Mouse (Mus musculus) CH12.LX (cell line): ENCODE measurements around the gene Rab25. TPM values are rescaled to one million over a fixed set of nuclear protein-coding genes. Genes with fewer than 3 reads are reported as not detected.

ENCODE experiments used
- DNase-seq: peaks from one replicate; pipeline ENCODE4 v3.0.0-alpha.2; 2013; ENCODE audit errors: extremely low read depth
- H3K27ac ChIP-seq: 2 replicates; pipeline ENCODE4 v1.5.1; 2012; ENCODE audit warnings: low read depth, mild to moderate bottlenecking, control low read depth, moderate library complexity; ENCODE audit not compliant: insufficient read depth
- H3K27me3 ChIP-seq: replicated peaks from 2 replicates; pipeline ENCODE3; 2012; ENCODE audit warnings: inconsistent platforms
- H3K36me3 ChIP-seq, 2 experiments: replicated peaks in 1 of 2; 2 replicates each; pipeline versions ENCODE3 to v1.6.1; 2012; ENCODE audit warnings: inconsistent platforms in 1 of 2, low read length in 1 of 2, mild to moderate bottlenecking in 1 of 2, mixed read lengths in 1 of 2, moderate library complexity in 1 of 2; ENCODE audit not compliant: control insufficient read depth in 1 of 2, insufficient read depth in 1 of 2
- H3K4me1 ChIP-seq, 2 experiments: 2 replicates each; pipeline ENCODE4 v1.6.1; 2012; ENCODE audit warnings: inconsistent platforms in 1 of 2, moderate library complexity in 1 of 2; ENCODE audit not compliant: insufficient read depth in 2 of 2, control insufficient read depth in 1 of 2
- H3K4me2 ChIP-seq: 2 replicates; pipeline ENCODE4 v1.6.1; 2012; ENCODE audit warnings: low read depth, mild to moderate bottlenecking, control low read depth; ENCODE audit not compliant: poor library complexity, insufficient read depth, severe bottlenecking
- H3K4me3 ChIP-seq, 3 experiments: fragments of 150-350 bp in 1 of 3; sonication (generic) in 1 of 3; replicated peaks in 1 of 3; 2 replicates each; pipeline versions ENCODE3 to v1.5.1; 2011 to 2012; ENCODE audit warnings: low read depth in 2 of 3, low read length in 2 of 3, mild to moderate bottlenecking in 2 of 3, moderate library complexity in 2 of 3, control low read depth in 1 of 3, improper control_type of control experiment in 1 of 3, inconsistent platforms in 1 of 3, mixed read lengths in 1 of 3; ENCODE audit not compliant: poor library complexity in 1 of 3
- H3K79me2 ChIP-seq: replicated peaks from 2 replicates; pipeline ENCODE4 v1.6.1; 2012; ENCODE audit warnings: mild to moderate bottlenecking, moderate library complexity; ENCODE audit not compliant: control insufficient read depth, poor library complexity, insufficient read depth, severe bottlenecking; ENCODE audit errors: extremely low read depth
- H3K9ac ChIP-seq: 2 replicates; pipeline ENCODE4 v1.6.1; 2012; ENCODE audit warnings: low read depth, mild to moderate bottlenecking, control low read depth, moderate library complexity; ENCODE audit not compliant: insufficient read depth
- H3K9me3 ChIP-seq: replicated peaks from 2 replicates; pipeline ENCODE3; 2012; ENCODE audit warnings: low read length, inconsistent platforms, mixed read lengths
- BHLHE40 ChIP-seq: IDR thresholded peaks from 2 replicates; pipeline ENCODE4 v1.6.1; 2011; ENCODE audit warnings: mild to moderate bottlenecking, low read depth, low read length, improper control_type of control experiment
- CHD2 ChIP-seq: IDR thresholded peaks from 2 replicates; pipeline ENCODE4 v1.6.1; 2011; ENCODE audit warnings: low read length, improper control_type of control experiment
- CTCF ChIP-seq, 2 experiments: IDR thresholded peaks in 1 of 2; conservative IDR thresholded peaks in 1 of 2; 2 replicates each; pipeline ENCODE4 v1.5.1; 2011 to 2012; ENCODE audit warnings: low read depth in 2 of 2, low read length in 2 of 2, improper control_type of control experiment in 1 of 2, inconsistent platforms in 1 of 2, mild to moderate bottlenecking in 1 of 2, moderate library complexity in 1 of 2
- ELF1 ChIP-seq: IDR thresholded peaks from 2 replicates; pipeline ENCODE4 v1.6.1; 2014; ENCODE audit warnings: low read depth, mild to moderate bottlenecking, inconsistent platforms, low read length, improper control_type of control experiment
- EP300 ChIP-seq: IDR thresholded peaks from 2 replicates; pipeline ENCODE4 v1.6.1; 2011; ENCODE audit warnings: low read length, improper control_type of control experiment
- ETS1 ChIP-seq: conservative IDR thresholded peaks from 2 replicates; pipeline ENCODE4 v1.6.1; 2012; ENCODE audit warnings: low read depth, mild to moderate bottlenecking, inconsistent platforms, low read length, improper control_type of control experiment, moderate library complexity
- GABPA ChIP-seq: IDR thresholded peaks from 2 replicates; pipeline ENCODE4 v1.6.1; 2012; ENCODE audit warnings: low read depth, low read length, improper control_type of control experiment, inconsistent platforms; ENCODE audit not compliant: insufficient replicate concordance
- HCFC1 ChIP-seq: IDR thresholded peaks from 2 replicates; pipeline ENCODE4 v1.6.1; 2012; ENCODE audit warnings: low read depth, mild to moderate bottlenecking, inconsistent platforms, low read length, improper control_type of control experiment
- IRF4 ChIP-seq: IDR thresholded peaks from 2 replicates; pipeline ENCODE4 v1.6.1; 2014; ENCODE audit warnings: low read depth, mild to moderate bottlenecking, inconsistent platforms, low read length, improper control_type of control experiment
- JUN ChIP-seq: IDR thresholded peaks from 2 replicates; pipeline ENCODE4 v1.6.1; 2011; ENCODE audit warnings: low read depth, mild to moderate bottlenecking, low read length, improper control_type of control experiment, moderate library complexity; ENCODE audit not compliant: insufficient read depth
- MAFK ChIP-seq: IDR thresholded peaks from 2 replicates; pipeline ENCODE4 v1.6.1; 2011; ENCODE audit warnings: low read length, improper control_type of control experiment; ENCODE audit not compliant: insufficient replicate concordance
- MAX ChIP-seq: IDR thresholded peaks from 2 replicates; pipeline ENCODE4 v1.6.1; 2011; ENCODE audit warnings: low read length, improper control_type of control experiment
- MAZ ChIP-seq: IDR thresholded peaks from 2 replicates; pipeline ENCODE4 v1.6.1; 2012; ENCODE audit warnings: low read depth, mild to moderate bottlenecking, inconsistent platforms, low read length, improper control_type of control experiment, moderate library complexity
- MEF2A ChIP-seq: IDR thresholded peaks from 2 replicates; pipeline ENCODE4 v1.6.1; 2014; ENCODE audit warnings: low read depth, mild to moderate bottlenecking, inconsistent platforms, low read length, improper control_type of control experiment, borderline replicate concordance
- MXI1 ChIP-seq: IDR thresholded peaks from 2 replicates; pipeline ENCODE4 v1.6.1; 2011; ENCODE audit warnings: mild to moderate bottlenecking, low read depth, low read length, improper control_type of control experiment
- MYC ChIP-seq: IDR thresholded peaks from 2 replicates; pipeline ENCODE4 v1.6.1; 2011; ENCODE audit warnings: low read depth, mild to moderate bottlenecking, improper control_type of control experiment, low read length
- NRF1 ChIP-seq: IDR thresholded peaks from 2 replicates; pipeline ENCODE4 v1.6.1; 2014; ENCODE audit warnings: low read depth, mild to moderate bottlenecking, inconsistent platforms, low read length, improper control_type of control experiment, moderate library complexity
- PAX5 ChIP-seq: IDR thresholded peaks from 2 replicates; pipeline ENCODE4 v1.6.1; 2012; ENCODE audit warnings: low read length, inconsistent platforms, mixed read lengths
- POLR2A ChIP-seq: IDR thresholded peaks from 2 replicates; pipeline ENCODE4 v1.6.1; 2011; ENCODE audit warnings: low read depth, mild to moderate bottlenecking, improper control_type of control experiment, low read length
- POLR2AphosphoS2 ChIP-seq: IDR thresholded peaks from 2 replicates; pipeline ENCODE4 v1.6.1; 2011; ENCODE audit warnings: low read depth, low read length, improper control_type of control experiment
- RAD21 ChIP-seq: IDR thresholded peaks from 2 replicates; pipeline ENCODE4 v1.6.1; 2011; ENCODE audit warnings: low read depth, mild to moderate bottlenecking, low read length, improper control_type of control experiment, moderate library complexity
- RCOR1 ChIP-seq: conservative IDR thresholded peaks from 2 replicates; pipeline ENCODE4 v1.6.1; 2012; ENCODE audit warnings: low read depth, mild to moderate bottlenecking, inconsistent platforms, low read length, improper control_type of control experiment
- SIN3A ChIP-seq: IDR thresholded peaks from 2 replicates; pipeline ENCODE4 v1.6.1; 2012; ENCODE audit warnings: low read length, improper control_type of control experiment, inconsistent platforms
- SMC3 ChIP-seq: IDR thresholded peaks from 2 replicates; pipeline ENCODE4 v1.6.1; 2011; ENCODE audit warnings: low read depth, low read length, improper control_type of control experiment
- TCF12 ChIP-seq: IDR thresholded peaks from 2 replicates; pipeline ENCODE4 v1.6.1; 2014; ENCODE audit warnings: low read depth, mild to moderate bottlenecking, inconsistent platforms, low read length, improper control_type of control experiment
- USF2 ChIP-seq: conservative IDR thresholded peaks from 2 replicates; pipeline ENCODE4 v1.6.1; 2011; ENCODE audit warnings: low read depth, low read length, improper control_type of control experiment
- ZKSCAN1 ChIP-seq: IDR thresholded peaks from 2 replicates; pipeline ENCODE4 v1.6.1; 2012; ENCODE audit warnings: low read depth, inconsistent platforms, low read length, improper control_type of control experiment, borderline replicate concordance
- ZNF384 ChIP-seq: IDR thresholded peaks from 2 replicates; pipeline ENCODE4 v1.6.1; 2012; ENCODE audit warnings: low read depth, low read length, improper control_type of control experiment, inconsistent platforms
- dilution Hi-C: fragments of 300-500 bp; cut with MboI; formaldehyde crosslinking; loops from 2 replicates; pipeline ENCODE4 v1.14.3; 2020; ENCODE audit warnings: low sequenced_read_pairs; ENCODE audit not compliant: extremely low pct_unique_long_range_greater_than_20kb, extremely low pct_ligation_motif_present
- in situ Hi-C: fragments of 300-500 bp; cut with MboI; formaldehyde crosslinking; loops from 3 replicates; pipeline ENCODE4 v1.14.3; 2019; ENCODE audit warnings: low sequenced_read_pairs, low pct_ligation_motif_present, low pct_unique_long_range_greater_than_20kb, mixed read lengths
- polyA plus RNA-seq: library from polyadenylated mRNA; unstranded; fragments of >175 nt; gene quantifications from 2 replicates; pipeline ENCODE4 v1.2.1, GENCODE M21; 2012; ENCODE audit warnings: low read depth; ENCODE audit not compliant: insufficient read length
- total RNA-seq, 2 experiments: library from RNA; depleted of rRNA; stranded (reverse); fragments of 300-350 nt in 1 of 2; fragments of >200 nt in 1 of 2; gene quantifications; 2 replicates each; pipeline ENCODE4 v1.2.3; 2012 to 2014

Rab25 gene
- total and polyA plus RNA-seq, 3 experiments: 0.79 to 4.1 (median 1.8) TPM

- H3K9me3 ChIP-seq: no peaks in the 10 kb centered on the region
- peak overlapping the region in 2 of 3 experiments; percentile 30 to 37 for H3K4me3 ChIP-seq
- H3K27me3 ChIP-seq: no peaks in the 10 kb centered on the region
- peak overlapping the region; percentile 71 for H3K4me2 ChIP-seq
- H3K4me1 ChIP-seq: peaks cover 13 to 29% of the 10 kb centered on the region in 2 experiments
- TF ChIP-seq NRF1: no peak
- peak; percentile 27; the same call in 1 of the 2 replicates for TF ChIP-seq MEF2A
- no peak for TF ChIP-seq USF2
- TF ChIP-seq MAZ: peak; percentile 55; the same call in 1 of the 2 replicates
- TF ChIP-seq GABPA: no peak
- peak; percentile 27; the same call in 1 of the 2 replicates for TF ChIP-seq POLR2A
- peak; percentile 74; the same call in 1 of the 2 replicates for TF ChIP-seq RCOR1
- TF ChIP-seq MXI1: peak; percentile 27; the same call in 1 of the 2 replicates
- no peak for TF ChIP-seq PAX5
- TF ChIP-seq SMC3: no peak
- TF ChIP-seq MYC: no peak
- TF ChIP-seq RAD21: no peak
- TF ChIP-seq EP300: peak; percentile 88
- peak; percentile 95 for TF ChIP-seq IRF4
- no peak for TF ChIP-seq MAFK
- no peak for TF ChIP-seq ZKSCAN1
- peak in 1 of 2 experiments; percentile 13; a peak in 1 of 4 replicates for TF ChIP-seq CTCF (conservative IDR thresholded peaks at IDR 0.05 in 1 of 2, IDR thresholded peaks at IDR 0.05 in 1 of 2; ENCODE audit: low read depth in 2 of 2, low read length in 2 of 2)
- peak; percentile 39; the same call in 1 of the 2 replicates for TF ChIP-seq CHD2
- peak; percentile 58 for TF ChIP-seq TCF12
- no peak for TF ChIP-seq BHLHE40
- no peak for TF ChIP-seq POLR2AphosphoS2
- TF ChIP-seq JUN: peak; percentile 48
- TF ChIP-seq ZNF384: no peak
- peak; percentile 55; the same call in 1 of the 2 replicates for TF ChIP-seq SIN3A
- TF ChIP-seq HCFC1: 0 out of 2 replicates have a peak, but pooled peaks have one; percentile 6
- peak; percentile 86 for TF ChIP-seq ELF1
- TF ChIP-seq ETS1: peak; percentile 43
- TF ChIP-seq MAX: no peak
- dilution Hi-C loops (no loop called here), in situ Hi-C loops (no loop called here)
- no peaks in the 10 kb centered on the region for H3K79me2 ChIP-seq
- peaks cover 5 to 28% of the 10 kb centered on the region in 2 experiments for H3K36me3 ChIP-seq
- DNase-seq: peak; percentile 63
- H3K27ac ChIP-seq: peak overlapping the region; percentile 76
- peak overlapping the region; percentile 36 for H3K9ac ChIP-seq
Measured at GRCm38 (mm10) chr3:88592942-88593576, 45.0 kb upstream of the Rab25 start.
